Mouse (Mus musculus) spleen, postnatal 4 days (tissue): Measurements from ENCODE around the gene Olfr810.

ENCODE experiments used
- DNase-seq, 2 experiments: peaks; one replicate each; pipeline ENCODE4 v3.0.0; 2022; ENCODE audit warnings: low spot score in 2 of 2

Olfr810 gene

GRCm38 (mm10) chr10:129794817-129795216 lies at the start of gene Olfr810:
Olfr810 (minus strand) TSS chr10:129794917.
- no peak for DNase-seq

- DNase-seq, result no peak
These were observed 9.6 kb upstream of the Olfr810 start, which contains the start of gene Olfr811 for GRCm38 (mm10) chr10:129804296-129804695. Olfr811 (minus strand) TSS chr10:129804396.

- no peak for DNase-seq
These were observed 16.6 kb downstream of the Olfr810 start for GRCm38 (mm10) chr10:129778123-129778522.

GRCm38 (mm10) chr10:129774338-129774737 lies 20.4 kb downstream of the Olfr810 start, which contains the start of gene Olfr809:
Olfr809 (plus strand) TSS chr10:129774638.
- DNase-seq, result no peak

- DNase-seq, result no peak
These were observed 29.5 kb downstream of the Olfr810 start, which contains the start of gene Olfr808 for GRCm38 (mm10) chr10:129765182-129765581. Olfr808 (plus strand) TSS chr10:129765482.

- DNase-seq, result no peak
These were observed 37.0 kb downstream of the Olfr810 start, which contains the start of gene Olfr807 for GRCm38 (mm10) chr10:129757693-129758092. Olfr807 (minus strand) TSS chr10:129757793.

GRCm38 (mm10) chr10:129741821-129742220 lies 52.9 kb downstream of the Olfr810 start, which contains the start of gene Olfr806:
Olfr806 (minus strand) TSS chr10:129741921.
- DNase-seq, result no peak
